Mouse (Mus musculus) thymus, postnatal 0 days (tissue): ENCODE measurements around the gene Hoxa5. TPM values are rescaled to one million over a fixed set of nuclear protein-coding genes. Genes with fewer than 3 reads are reported as not detected.

Experiments used
- DNase-seq: peaks from one replicate; pipeline ENCODE4 v3.0.0-alpha.2; 2015; ENCODE audit warnings: low spot score
- polyA plus RNA-seq: library from polyadenylated mRNA; unstranded; fragments of >200 nt; fragmentation: Nextera tagmentation; extraction: Ambion mirVana; gene quantifications from 2 replicates; pipeline ENCODE4 v1.2.1, GENCODE M21; 2015

The Hoxa5 gene
- polyA plus RNA-seq, 1 experiment from 2014 or later: 0.21 TPM

DNA sequence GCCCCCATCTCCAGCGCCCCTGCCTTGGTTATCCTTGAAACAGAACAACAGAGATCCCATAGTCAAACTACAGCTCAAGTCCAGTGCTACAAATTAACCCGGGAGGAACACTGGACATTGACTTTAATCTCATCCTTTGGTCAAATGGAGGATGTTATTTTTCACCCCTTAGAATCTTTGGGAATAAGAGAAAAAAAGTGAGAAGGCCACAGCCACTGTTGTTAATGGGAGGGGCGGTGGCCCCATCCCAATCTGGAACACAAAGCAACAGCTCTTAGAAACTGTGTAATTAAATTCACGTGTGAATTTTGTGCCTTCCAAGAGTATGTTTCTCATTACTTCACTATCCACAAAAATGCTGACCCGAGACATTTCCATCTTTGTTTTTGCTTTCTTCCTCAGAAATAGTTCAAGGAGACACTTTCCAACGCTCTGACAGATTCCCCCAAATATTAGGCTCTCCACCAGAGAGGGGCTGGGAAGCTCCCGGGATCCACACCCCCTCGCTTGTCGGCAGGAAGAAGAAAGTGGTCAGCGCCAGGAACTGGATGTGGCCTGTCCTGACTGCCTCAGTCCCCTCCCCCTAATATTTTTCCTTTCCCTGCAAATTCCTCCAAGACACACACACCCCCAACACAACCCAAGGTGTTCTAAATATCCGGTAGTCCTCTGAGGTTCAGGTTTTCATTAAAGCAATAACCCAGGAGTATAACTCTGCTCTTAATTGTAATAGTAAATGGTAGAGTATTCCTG lies 23.3 kb upstream of the Hoxa5 start:
- no peak for DNase-seq

DNA sequence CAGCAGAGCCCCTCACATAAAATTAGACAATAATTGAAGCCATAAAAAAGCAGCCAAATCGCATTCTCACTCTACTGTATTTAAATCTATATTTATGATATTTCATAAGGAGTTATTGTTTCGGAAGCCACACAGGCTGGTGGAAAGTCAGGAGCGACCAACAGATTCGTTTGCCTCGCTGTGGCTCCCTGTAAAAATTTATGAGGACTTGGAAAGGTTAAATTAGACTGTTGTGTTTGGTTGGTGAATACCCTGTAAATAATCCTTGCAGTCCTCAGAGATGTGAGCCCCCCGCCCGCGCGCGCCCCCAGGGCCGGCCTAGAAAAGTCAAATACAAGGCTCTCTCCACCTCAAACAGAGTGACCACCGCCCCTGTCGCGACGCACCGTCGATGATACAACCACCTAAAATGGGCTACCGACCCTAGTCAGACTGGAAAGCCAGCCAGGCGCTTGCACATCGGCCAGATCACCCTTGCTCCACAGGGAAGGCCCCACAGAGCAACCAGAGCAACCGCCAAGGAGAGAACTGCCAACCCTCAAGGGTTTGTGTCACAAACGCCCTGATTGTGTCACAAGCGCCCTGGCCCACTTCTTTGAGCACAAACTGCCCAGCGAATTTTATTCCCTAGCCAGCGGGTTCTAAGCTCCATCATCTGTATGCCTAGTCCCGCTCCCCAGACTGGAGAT lies 22.3 kb upstream of the Hoxa5 start:
- DNase-seq: no peak

GRCm38 (mm10) chr6:52225612-52226568 lies 21.5 kb upstream of the Hoxa5 start:
- DNase-seq: no peak

GRCm38 (mm10) chr6:52224895-52225611 lies 20.7 kb upstream of the Hoxa5 start:
- DNase-seq: no peak

DNA sequence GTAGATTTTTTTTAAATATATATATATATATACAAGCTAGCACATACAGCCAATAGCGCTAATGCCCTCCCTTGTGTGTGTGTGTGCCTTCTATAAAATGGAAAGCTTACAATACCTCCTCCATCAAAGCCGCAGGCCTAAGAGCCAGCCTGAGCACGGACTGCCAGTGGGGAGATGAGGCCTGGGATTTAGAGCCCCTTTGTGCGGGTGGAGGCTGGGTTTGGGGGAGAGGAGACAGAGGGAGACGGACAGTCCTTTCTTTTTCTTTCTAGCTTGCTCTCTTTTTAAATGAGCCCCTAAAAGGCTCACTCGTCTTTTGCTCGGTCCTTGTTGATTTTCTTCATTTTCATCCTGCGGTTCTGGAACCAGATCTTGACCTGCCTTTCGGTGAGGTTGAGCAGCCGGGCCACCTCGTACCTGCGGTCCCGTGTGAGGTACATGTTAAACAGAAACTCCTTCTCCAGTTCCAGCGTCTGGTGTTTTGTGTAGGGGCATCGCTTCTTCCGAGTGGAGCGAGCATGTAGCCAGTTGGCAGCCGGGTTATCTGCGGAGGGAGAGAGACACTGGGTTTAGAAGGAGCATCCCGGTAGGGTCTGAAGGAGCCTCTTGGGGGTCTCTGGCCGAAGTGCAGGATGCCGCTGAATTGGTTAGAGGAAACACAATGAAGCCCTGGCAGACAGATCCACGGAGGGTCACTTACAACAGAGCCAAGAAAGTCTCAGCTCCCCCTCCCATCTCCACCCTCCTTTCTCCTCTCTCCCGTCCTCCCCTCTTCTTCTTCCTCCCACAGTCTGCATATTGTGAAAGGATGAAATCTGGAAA lies 19.8 kb upstream of the Hoxa5 start:
- no peak for DNase-seq

GRCm38 (mm10) chr6:52222729-52223128 lies 18.3 kb upstream of the Hoxa5 start:
- DNase-seq: no peak

- no peak for DNase-seq
Measured at GRCm38 (mm10) chr6:52221993-52222685, 17.8 kb upstream of the Hoxa5 start.

DNA sequence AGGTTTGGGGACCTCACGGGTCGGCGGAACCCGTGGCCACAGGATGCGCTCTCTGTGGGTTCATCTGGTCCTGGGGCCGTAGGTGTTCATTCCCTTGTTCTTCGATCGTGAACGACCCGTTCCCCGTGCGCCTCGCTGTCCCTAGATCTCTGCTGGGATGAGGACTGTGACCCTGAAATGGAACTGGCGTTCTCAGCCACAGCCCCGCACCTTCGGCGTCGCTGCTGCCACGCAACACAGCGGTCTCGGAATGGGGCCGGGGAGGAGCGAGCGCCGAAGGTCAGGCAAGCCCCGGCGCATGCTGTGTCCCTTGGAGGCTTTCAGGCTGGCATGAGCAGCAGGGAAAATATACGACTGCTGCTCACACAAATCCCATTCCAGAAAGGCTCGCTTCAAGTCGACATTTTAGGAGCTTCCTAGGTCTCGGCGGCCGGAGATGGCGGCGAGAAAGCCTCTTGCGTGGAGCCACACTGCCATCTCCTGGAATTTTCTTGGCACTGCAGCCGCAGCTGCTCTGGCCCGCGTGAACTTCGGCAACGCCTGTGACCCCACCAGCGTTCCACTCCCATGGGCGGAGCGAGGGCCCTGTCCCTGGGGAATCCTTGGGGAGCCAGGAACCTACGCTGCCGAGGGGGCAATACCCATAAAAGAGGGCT lies 17.1 kb upstream of the Hoxa5 start, which contains the start of gene Hoxa7:
Gene Hoxa7, minus strand, starts transcription at position 518 of the 656 bp plus-strand sequence.
- DNase-seq: peak; percentile 83

GRCm38 (mm10) chr6:52220865-52221310 lies 16.5 kb upstream of the Hoxa5 start:
- no peak for DNase-seq

GRCm38 (mm10) chr6:52220003-52220864 lies 15.8 kb upstream of the Hoxa5 start:
- DNase-seq: no peak

GRCm38 (mm10) chr6:52219234-52219942 lies 15.0 kb upstream of the Hoxa5 start:
- no peak for DNase-seq

DNA sequence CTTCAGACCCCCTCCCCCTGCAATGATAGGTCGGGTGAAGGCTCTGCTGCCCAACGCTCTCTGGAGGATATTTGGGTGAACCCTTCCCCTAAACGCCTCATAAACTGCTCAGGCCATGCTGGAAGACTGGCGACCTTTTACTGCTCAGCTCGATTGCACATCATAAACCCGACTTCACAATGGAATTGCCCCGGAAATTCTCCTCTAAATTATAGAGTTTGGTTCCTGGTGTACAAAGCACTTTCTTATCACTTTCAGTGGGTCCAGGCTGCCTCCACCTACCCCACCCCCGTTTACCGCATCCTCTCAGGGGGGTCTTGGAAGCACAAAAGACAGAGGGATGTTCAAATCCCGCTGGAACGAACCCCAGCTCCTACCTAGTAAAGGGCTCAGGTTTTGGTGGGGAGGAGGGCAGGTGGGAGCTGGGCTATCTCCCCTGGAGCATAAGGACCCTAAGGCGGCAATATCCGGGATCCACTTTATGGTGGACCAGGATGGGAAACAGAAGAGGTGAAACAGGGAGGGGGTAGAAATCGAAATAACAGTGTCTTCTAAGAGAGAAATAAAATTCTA lies 14.3 kb upstream of the Hoxa5 start:
- DNase-seq: no peak

DNA sequence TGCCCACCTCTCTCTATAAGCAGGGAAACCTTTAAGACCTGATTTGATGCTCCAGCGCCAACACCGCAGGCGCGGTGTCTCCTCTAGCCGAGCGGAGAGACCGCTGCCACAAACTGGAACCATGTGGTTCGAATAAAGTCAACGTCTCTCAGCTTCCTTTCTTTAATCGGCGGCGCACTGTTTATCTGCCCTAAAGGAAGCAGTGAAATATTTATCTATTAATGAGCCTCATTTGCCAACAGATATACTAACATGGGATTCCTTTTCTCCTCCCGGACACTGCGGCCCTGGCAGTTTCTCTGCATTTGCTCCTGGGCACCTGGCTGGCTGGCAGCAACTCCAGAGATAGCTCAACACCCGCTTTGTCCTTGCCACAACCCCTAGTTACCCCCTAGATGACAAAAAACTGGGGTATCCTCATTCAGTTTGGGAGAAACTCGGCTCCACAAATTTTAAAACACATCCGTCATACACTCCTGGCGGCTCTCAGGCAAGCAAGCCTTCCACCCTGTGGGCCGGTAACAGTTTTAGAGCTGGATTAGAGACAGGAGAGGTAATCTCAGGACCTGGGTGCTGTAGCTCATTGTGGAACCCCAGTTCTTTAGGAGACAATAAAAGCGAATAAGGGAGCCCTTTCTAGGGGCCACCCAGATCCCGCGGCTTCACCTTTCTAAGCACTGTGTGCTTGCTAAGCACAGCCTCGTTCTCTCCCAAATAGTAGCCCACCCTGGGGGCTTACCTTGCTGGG lies 13.7 kb upstream of the Hoxa5 start:
- DNase-seq: no peak

DNA sequence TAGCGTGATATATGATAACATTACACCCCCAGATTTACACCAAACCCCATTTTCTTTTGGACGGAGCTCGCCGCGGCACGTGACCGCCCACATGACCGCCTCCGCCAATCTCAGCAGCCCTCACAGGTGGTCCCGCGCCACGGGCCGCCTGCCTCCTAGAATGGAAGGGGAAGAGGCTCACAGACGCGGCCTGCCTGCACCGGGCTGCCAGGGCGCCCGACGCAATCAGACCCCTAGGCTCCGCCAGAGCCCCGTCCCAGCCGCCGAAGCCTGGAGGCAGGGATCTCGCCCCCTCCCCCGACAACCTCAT lies 13.0 kb upstream of the Hoxa5 start:
- DNase-seq: peak; percentile 57

GRCm38 (mm10) chr6:52216691-52217458 lies 12.5 kb upstream of the Hoxa5 start:
- no peak for DNase-seq
